Mouse (Mus musculus): ENCODE measurements around the gene Lmod3. TPM values are rescaled to one million over a fixed set of nuclear protein-coding genes. Genes with fewer than 3 reads are reported as not detected.

Gene Lmod3
- polyA plus RNA-seq, 1 experiment from 2014 or later: 2.4 TPM

DNA sequence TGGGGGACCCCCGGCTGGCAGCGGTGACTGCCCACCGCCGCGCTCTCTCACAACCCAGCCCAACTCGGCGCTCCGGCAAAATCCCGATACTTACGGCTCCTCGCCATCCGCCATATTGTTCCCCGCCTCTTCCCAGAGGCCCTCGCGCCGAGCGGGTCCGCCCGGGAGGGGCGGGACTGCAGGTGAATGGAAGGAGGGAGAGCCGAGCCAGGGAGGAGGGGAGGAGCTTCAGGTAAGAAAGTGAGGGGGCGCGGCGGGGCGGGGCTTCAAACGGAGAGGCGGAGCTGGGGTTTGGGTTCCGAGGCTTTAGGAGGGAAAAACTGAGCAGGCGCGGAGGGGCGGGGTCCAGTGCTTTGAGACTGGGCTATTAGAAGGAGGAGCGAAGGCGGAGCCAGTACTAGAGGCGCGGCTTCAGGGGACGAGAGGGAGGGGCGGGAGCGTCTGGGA is 47.1 kb downstream of the Lmod3 start, which contains the start of gene Uba3:
Gene Uba3 (minus strand): TSS at position 209 of the 447 bp plus-strand sequence.
- Histone ChIP-seq H3K9me3 (ENCODE audit: control insufficient read depth, low read length) (no peaks in the 10 kb centered on the region), H3K4me2 (ENCODE audit: low read depth) (peak within 1 kb of the TSS; percentile 66), H3K27ac (ENCODE audit: low read depth, low read length) (peak within 1 kb of the TSS; percentile 69), H3K4me1 (ENCODE audit: control insufficient read depth, insufficient read depth, low read length) (peaks cover 6% of the 10 kb centered on the region; the same call in 1 of the 2 replicates), H3K27me3 (ENCODE audit: control insufficient read depth, insufficient read depth, low read length) (no peaks in the 10 kb centered on the region), H3K4me3 (ENCODE audit: low read depth, low read length) (peak within 1 kb of the TSS; percentile 82), H3K9ac (ENCODE audit: low read length) (peak within 1 kb of the TSS; percentile 93), H3K36me3 (ENCODE audit: control insufficient read depth, insufficient read depth, low read length) (no peaks in the 10 kb centered on the region)
- ATAC-seq (ENCODE audit: insufficient read depth, low FRiP score, low TSS enrichment) (peak; percentile 95), DNase-seq (ENCODE audit: low spot score) (peak; percentile 100)
- 0% methylated on average over 38 of the region's 38 CpGs for WGBS

DNA sequence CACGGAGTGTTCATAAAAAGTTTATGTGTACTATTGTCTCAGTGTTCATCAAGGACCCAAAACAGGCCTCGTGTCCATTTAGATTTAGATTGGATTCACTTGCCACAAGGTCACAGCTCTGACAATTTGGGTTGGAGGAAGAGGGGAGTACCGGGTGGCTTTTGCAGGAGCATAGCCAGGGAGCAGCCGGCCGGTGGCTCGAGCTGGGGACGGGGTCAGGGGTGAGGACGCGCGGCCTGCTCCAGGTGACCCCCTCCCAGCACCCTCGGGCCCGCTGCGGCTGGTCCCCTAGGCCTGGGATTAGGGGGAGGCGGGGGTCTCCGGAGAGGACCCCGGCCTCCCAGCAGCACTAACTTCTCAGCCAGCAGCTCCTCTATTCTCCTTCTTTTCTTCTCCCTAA is 47.6 kb downstream of the Lmod3 start:
- peak overlapping the region; percentile 66 for H3K4me2 ChIP-seq (ENCODE audit: low read depth)
- H3K9ac ChIP-seq (ENCODE audit: low read length): peak overlapping the region; percentile 93
- peak overlapping the region; percentile 69 for H3K27ac ChIP-seq (ENCODE audit: low read depth, low read length)
- no peaks in the 10 kb centered on the region for H3K9me3 ChIP-seq (ENCODE audit: control insufficient read depth, low read length)
- no peaks in the 10 kb centered on the region for H3K27me3 ChIP-seq (ENCODE audit: control insufficient read depth, insufficient read depth, low read length)
- H3K36me3 ChIP-seq (ENCODE audit: control insufficient read depth, insufficient read depth, low read length): no peaks in the 10 kb centered on the region
- H3K4me3 ChIP-seq (ENCODE audit: low read depth, low read length): peak overlapping the region; percentile 82
- DNase-seq (ENCODE audit: low spot score) (no peak), ATAC-seq (ENCODE audit: insufficient read depth, low FRiP score, low TSS enrichment) (peak; percentile 68)
- WGBS: 0% methylated on average over 16 of the region's 16 CpGs
- H3K4me1 ChIP-seq (ENCODE audit: control insufficient read depth, insufficient read depth, low read length): peaks cover 6% of the 10 kb centered on the region; the same call in 1 of the 2 replicates

DNA sequence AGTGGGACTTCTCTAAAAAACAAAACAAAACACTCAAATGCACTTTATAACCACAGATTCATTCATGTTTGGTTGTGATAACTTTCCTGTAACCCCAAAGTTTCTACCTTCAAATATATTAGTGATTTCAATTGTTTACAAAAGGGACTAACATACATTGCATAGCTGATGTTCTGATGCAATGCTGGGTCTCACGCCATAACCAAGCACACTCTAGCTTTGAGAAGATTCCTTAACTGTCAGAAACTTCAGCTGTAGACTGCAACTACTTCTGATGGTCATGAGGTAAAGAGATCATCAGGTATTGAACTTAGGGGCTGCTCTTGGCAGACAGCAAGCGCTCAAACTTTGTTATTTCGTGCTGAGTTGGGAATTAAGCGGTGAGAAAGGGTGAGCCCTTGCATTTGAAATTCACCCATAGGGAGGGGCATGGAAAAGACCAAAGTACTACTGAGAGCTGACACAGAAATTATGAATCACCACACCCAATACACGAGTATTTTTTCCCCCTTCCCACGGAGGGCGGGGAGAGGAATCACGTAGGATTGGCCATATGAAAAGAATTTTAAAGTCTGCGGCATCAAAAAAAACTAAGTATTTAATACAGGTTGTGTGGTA is 48.2 kb downstream of the Lmod3 start:
- WGBS: 20% methylated on average over 9 of the region's 9 CpGs
- no peak overlapping the region for H3K27ac ChIP-seq (ENCODE audit: low read depth, low read length)
- H3K9ac ChIP-seq (ENCODE audit: low read length): peak overlapping the region; percentile 93
- H3K4me1 ChIP-seq (ENCODE audit: control insufficient read depth, insufficient read depth, low read length): peaks cover 6% of the 10 kb centered on the region; the same call in 1 of the 2 replicates
- peak overlapping the region; percentile 82 for H3K4me3 ChIP-seq (ENCODE audit: low read depth, low read length)
- no peaks in the 10 kb centered on the region for H3K27me3 ChIP-seq (ENCODE audit: control insufficient read depth, insufficient read depth, low read length)
- ATAC-seq (ENCODE audit: insufficient read depth, low FRiP score, low TSS enrichment) (no peak), DNase-seq (ENCODE audit: low spot score) (no peak)
- no peaks in the 10 kb centered on the region for H3K9me3 ChIP-seq (ENCODE audit: control insufficient read depth, low read length)
- H3K4me2 ChIP-seq (ENCODE audit: low read depth): peak overlapping the region; percentile 66
- H3K36me3 ChIP-seq (ENCODE audit: control insufficient read depth, insufficient read depth, low read length): no peaks in the 10 kb centered on the region

DNA sequence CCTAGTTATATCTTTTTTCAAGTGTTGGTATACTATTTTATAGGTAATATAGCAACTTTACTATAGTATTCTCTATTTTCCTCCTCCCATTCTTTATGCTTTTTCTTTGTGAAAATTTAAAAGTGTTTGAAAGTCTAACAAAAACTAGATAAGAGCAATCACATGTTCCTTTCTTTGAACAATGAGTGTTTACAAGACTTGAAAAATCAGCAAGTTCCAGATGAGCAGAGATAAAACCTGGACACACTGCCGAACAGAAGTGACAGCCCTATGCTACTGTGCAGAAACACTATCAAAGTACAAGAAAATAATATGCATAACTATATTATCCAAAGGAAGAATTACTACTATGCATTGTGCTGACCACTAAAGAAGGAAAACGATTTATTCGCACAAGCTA is 50.1 kb downstream of the Lmod3 start:
- WGBS: 95% methylated on average over 3 of the region's 3 CpGs
- Histone ChIP-seq H3K27me3 (ENCODE audit: control insufficient read depth, insufficient read depth, low read length) (no peaks in the 10 kb centered on the region), H3K9me3 (ENCODE audit: control insufficient read depth, low read length) (no peaks in the 10 kb centered on the region), H3K9ac (ENCODE audit: low read length) (no peak overlapping the region), H3K27ac (ENCODE audit: low read depth, low read length) (no peak overlapping the region), H3K4me1 (ENCODE audit: control insufficient read depth, insufficient read depth, low read length) (peaks cover 6% of the 10 kb centered on the region; the same call in 1 of the 2 replicates), H3K36me3 (ENCODE audit: control insufficient read depth, insufficient read depth, low read length) (no peaks in the 10 kb centered on the region), H3K4me3 (ENCODE audit: low read depth, low read length) (no peak overlapping the region), H3K4me2 (ENCODE audit: low read depth) (no peak overlapping the region)
- no peak for ATAC-seq (ENCODE audit: insufficient read depth, low FRiP score, low TSS enrichment)
- DNase-seq (ENCODE audit: low spot score): no peak

DNA sequence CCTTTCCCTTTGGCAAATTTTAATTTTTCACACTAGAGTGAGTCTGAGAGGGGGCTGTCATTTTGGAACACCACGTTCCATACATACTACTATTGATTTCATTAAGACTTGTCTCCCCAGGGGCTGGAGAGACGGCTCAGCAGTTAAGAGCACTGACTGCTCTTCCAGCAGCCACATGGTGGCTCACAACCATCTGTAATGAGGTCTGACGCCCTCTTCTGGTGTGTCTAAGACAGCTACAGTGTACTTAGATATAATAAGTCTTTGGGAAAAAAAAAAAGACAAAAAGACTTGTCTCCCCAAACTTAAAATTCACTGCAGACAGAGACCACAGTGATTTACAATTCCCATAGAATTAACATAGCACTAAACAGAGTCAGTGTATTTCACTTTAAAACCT is 52.1 kb downstream of the Lmod3 start:
- no peak overlapping the region for H3K27ac ChIP-seq (ENCODE audit: low read depth, low read length)
- 64% methylated on average over 3 of the region's 3 CpGs for WGBS
- peaks cover 8% of the 10 kb centered on the region for H3K36me3 ChIP-seq (ENCODE audit: control insufficient read depth, insufficient read depth, low read length)
- H3K4me2 ChIP-seq (ENCODE audit: low read depth): no peak overlapping the region
- no peak overlapping the region for H3K9ac ChIP-seq (ENCODE audit: low read length)
- H3K4me1 ChIP-seq (ENCODE audit: control insufficient read depth, insufficient read depth, low read length): peaks cover 6% of the 10 kb centered on the region; the same call in 1 of the 2 replicates
- DNase-seq (ENCODE audit: low spot score) (no peak), ATAC-seq (ENCODE audit: insufficient read depth, low FRiP score, low TSS enrichment) (no peak)
- H3K27me3 ChIP-seq (ENCODE audit: control insufficient read depth, insufficient read depth, low read length): no peaks in the 10 kb centered on the region
- no peak overlapping the region for H3K4me3 ChIP-seq (ENCODE audit: low read depth, low read length)
- H3K9me3 ChIP-seq (ENCODE audit: control insufficient read depth, low read length): no peaks in the 10 kb centered on the region; the same call in 1 of the 2 replicates

Other genes with a start within 250 kb of the Lmod3 start
- gene Fam19a4, start 192.3 kb downstream of the Lmod3 start, polyA plus RNA-seq (2014; fragmentation: Nextera tagmentation; extraction: Ambion mirVana): 3.8 and 3.9 TPM in 2 replicates
- 10.5 and 10.7 TPM in 2 replicates for gene Eogt, start 103.6 kb downstream of the Lmod3 start, polyA plus RNA-seq (2014; fragmentation: Nextera tagmentation; extraction: Ambion mirVana)
- 30.1 and 30.5 TPM in 2 replicates for gene Tmf1, start 73.6 kb downstream of the Lmod3 start, polyA plus RNA-seq (2014; fragmentation: Nextera tagmentation; extraction: Ambion mirVana)
- gene Uba3, start 47.1 kb downstream of the Lmod3 start, polyA plus RNA-seq (2014; fragmentation: Nextera tagmentation; extraction: Ambion mirVana): 104 and 106 TPM in 2 replicates
- gene Arl6ip5, start 42.1 kb downstream of the Lmod3 start, polyA plus RNA-seq (2014; fragmentation: Nextera tagmentation; extraction: Ambion mirVana): 53.0 and 54.0 TPM in 2 replicates